Comparison of ENCODE assay signal across 18 mouse cellular contexts in genomic region chr16:32541338-32542179, GRCm38 (mm10). TPM values are rescaled to one million over a fixed set of nuclear protein-coding genes. Genes with fewer than 3 reads are reported as not detected.
A peak's percentile ranks its signal among the peaks of the same experiment; 100 is the strongest.
DNase-seq lines count a peak whose midpoint lies in the region; ATAC-seq and TF ChIP-seq lines count a peak whose summit lies in the region.
"Had no signal": no experiment of that assay in that cellular context is flagged by ENCODE, and none has a peak within 500 bp of the region (broad histone marks: within the 10 kb centered on the region; RNA-seq: fewer than 3 reads in every experiment).

No protein-coding gene starts in this region.

- H3K9ac ChIP-seq in lung, postnatal 0 days (replicated peaks; ENCODE audit: low read depth), result no peak overlapping the region
- H3K9ac ChIP-seq in liver, adult 2 months (ENCODE audit: low read depth, low read length), result no peak overlapping the region
- no peak overlapping the region for H3K9ac ChIP-seq in hindbrain, embryonic 12.5 days
- H3K9ac ChIP-seq: forebrain, embryonic 15.5 days; lung, embryonic 14.5 days; midbrain, embryonic 15.5 days; stomach, embryonic 15.5 days had no signal

- no peak for ATAC-seq in lung, postnatal 0 days
- no peak for ATAC-seq in hindbrain, embryonic 12.5 days (ENCODE audit: low FRiP score)
- ATAC-seq: forebrain, embryonic 15.5 days; midbrain, embryonic 15.5 days had no signal

- peak; percentile 21 to 81 for DNase-seq in adrenal gland, adult (ENCODE audit: inconsistent age in 2 of 2, low spot score in 1 of 2)
- no peak for DNase-seq in adrenal gland, adult 18-20 months (ENCODE audit: low spot score in 2 of 2)
- peak; percentile 35 for DNase-seq in lung, postnatal 0 days (ENCODE audit: low spot score)
- no peak for DNase-seq in lung, postnatal 25 days (ENCODE audit: low spot score)
- peak; percentile 37 for DNase-seq in liver, adult 2 months (ENCODE audit: extremely low read depth, low read depth, low spot score)
- peak; percentile 66 for DNase-seq in yolk sac, embryonic 10.5 days (ENCODE audit: low spot score)
- no peak for DNase-seq in spleen, postnatal 4 days (ENCODE audit: low spot score in 2 of 2)
- DNase-seq: cerebellum, adult 9-11 months; lung, embryonic 14.5 days had no signal

- no peaks in the 10 kb centered on the region for H3K27me3 ChIP-seq in lung, postnatal 0 days (replicated peaks; ENCODE audit: insufficient read depth, low read length)
- H3K27me3 ChIP-seq in liver, adult 2 months (ENCODE audit: control insufficient read depth, insufficient read depth, low read length), result no peaks in the 10 kb centered on the region
- no peaks in the 10 kb centered on the region for H3K27me3 ChIP-seq in hindbrain, embryonic 12.5 days
- H3K27me3 ChIP-seq: forebrain, embryonic 15.5 days; midbrain, embryonic 15.5 days; stomach, embryonic 15.5 days had no signal

- H3K4me1 ChIP-seq in lung, postnatal 0 days (ENCODE audit: insufficient read depth, low read depth, low read length), result no peaks in the 10 kb centered on the region
- peaks cover 4% of the 10 kb centered on the region for H3K4me1 ChIP-seq in liver, adult 2 months (ENCODE audit: control insufficient read depth, insufficient read depth, low read length)
- peaks cover 9% of the 10 kb centered on the region; the same call in 1 of the 2 replicates for H3K4me1 ChIP-seq in hindbrain, embryonic 12.5 days
- H3K4me1 ChIP-seq: midbrain, embryonic 15.5 days; stomach, embryonic 15.5 days had no signal

- TF ChIP-seq EP300 in lung, postnatal 0 days (IDR thresholded peaks at IDR 0.05), result no peak

- no peak overlapping the region for H3K4me3 ChIP-seq in lung, postnatal 0 days (ENCODE audit: low read depth, low read length)
- H3K4me3 ChIP-seq in liver, adult 2 months (ENCODE audit: insufficient read depth, low read depth, low read length), result no peak overlapping the region
- H3K4me3 ChIP-seq in hindbrain, embryonic 12.5 days, result no peak overlapping the region
- H3K4me3 ChIP-seq: forebrain, embryonic 15.5 days; heart, embryonic 10.5 days; midbrain, embryonic 15.5 days; stomach, embryonic 15.5 days had no signal

- 79% methylated on average over 6 of the region's 6 CpGs for WGBS in lung, postnatal 0 days
- 64% methylated on average over 6 of the region's 6 CpGs for WGBS in liver, adult 2 months
- WGBS in hindbrain, embryonic 12.5 days, result 92% methylated on average over 6 of the region's 6 CpGs

- H3K27ac ChIP-seq in lung, postnatal 0 days (ENCODE audit: low read length), result no peak overlapping the region
- no peak overlapping the region for H3K27ac ChIP-seq in liver, adult 2 months (replicated peaks; ENCODE audit: insufficient read depth, low read depth, low read length)
- no peak overlapping the region for H3K27ac ChIP-seq in hindbrain, embryonic 12.5 days
- H3K27ac ChIP-seq: forebrain, embryonic 15.5 days; midbrain, embryonic 15.5 days; stomach, embryonic 15.5 days had no signal

- H3K36me3 ChIP-seq in lung, postnatal 0 days (ENCODE audit: insufficient read depth, low read length), result no peaks in the 10 kb centered on the region
- H3K36me3 ChIP-seq in liver, adult 2 months (ENCODE audit: control insufficient read depth, insufficient read depth, low read length), result no peaks in the 10 kb centered on the region
- H3K36me3 ChIP-seq in hindbrain, embryonic 12.5 days, result no peaks in the 10 kb centered on the region
- H3K36me3 ChIP-seq: forebrain, embryonic 15.5 days; heart, embryonic 10.5 days; midbrain, embryonic 15.5 days; stomach, embryonic 15.5 days had no signal

- no peaks in the 10 kb centered on the region for H3K79me2 ChIP-seq in liver, adult 2 months (ENCODE audit: control insufficient read depth, insufficient read depth, low read length)

- no peaks in the 10 kb centered on the region for H3K9me3 ChIP-seq in lung, postnatal 0 days (ENCODE audit: low read length)
- H3K9me3 ChIP-seq in hindbrain, embryonic 12.5 days (replicated peaks), result no peaks in the 10 kb centered on the region
- H3K9me3 ChIP-seq: forebrain, embryonic 15.5 days; heart, embryonic 10.5 days; midbrain, embryonic 15.5 days; stomach, embryonic 15.5 days had no signal

- no peak for TF ChIP-seq CTCF in lung, postnatal 0 days (IDR thresholded peaks at IDR 0.05)
- TF ChIP-seq CTCF in liver, adult 2 months (IDR thresholded peaks at IDR 0.05; ENCODE audit: low read depth, low read length), result no peak

- no peak overlapping the region for H3K4me2 ChIP-seq in lung, postnatal 0 days (replicated peaks; ENCODE audit: low read depth, low read length)
- no peak overlapping the region for H3K4me2 ChIP-seq in hindbrain, embryonic 12.5 days (replicated peaks)
- H3K4me2 ChIP-seq: forebrain, embryonic 15.5 days; lung, embryonic 14.5 days; midbrain, embryonic 15.5 days; stomach, embryonic 15.5 days had no signal

- TF ChIP-seq POLR2A in liver, adult 2 months (IDR thresholded peaks at IDR 0.05; ENCODE audit: extremely low read depth, insufficient read depth, low read length), result no peak

RNA-seq across cellular contexts. Expression of gene Zdhhc19, which starts 45.5 kb away (rescaled TPM):
- total RNA-seq in adrenal gland, adult 18-20 months (2021), result not detected
- not detected in 2 replicates for polyA plus RNA-seq in lung, postnatal 0 days (2015; fragmentation: Nextera tagmentation; extraction: Ambion mirVana)
- not detected in 2 replicates for total RNA-seq in liver, adult 2 months (2014; rRNA removed)
- not detected in 2 replicates for polyA plus RNA-seq in liver, adult 2 months (2012; rRNA removed)
- polyA plus RNA-seq in hindbrain, embryonic 12.5 days (2016; fragmentation: Nextera tagmentation; extraction: Ambion mirVana), result not detected in 2 replicates
- total RNA-seq: ES-E14; layer of hippocampus, postnatal 14 days; neutrophil, adult 5-6 weeks had no signal
- polyA plus RNA-seq: embryonic facial prominence, embryonic 11.5 days; forebrain, embryonic 15.5 days; heart, embryonic 10.5 days; lung, embryonic 14.5 days; midbrain, embryonic 15.5 days had no signal

RNA-seq across cellular contexts. Expression of gene Slc51a, which starts 53.9 kb away (rescaled TPM):
- not detected for total RNA-seq in adrenal gland, adult 18-20 months (2021)
- 0.30 and 0.41 TPM in 2 replicates for polyA plus RNA-seq in lung, postnatal 0 days (2015; fragmentation: Nextera tagmentation; extraction: Ambion mirVana)
- not detected in 2 replicates for total RNA-seq in liver, adult 2 months (2014; rRNA removed)
- 0.06 TPM in 1 of 2 replicates, not detected in the other for polyA plus RNA-seq in liver, adult 2 months (2012; rRNA removed)
- polyA plus RNA-seq in hindbrain, embryonic 12.5 days (2016; fragmentation: Nextera tagmentation; extraction: Ambion mirVana), result 0.09 and 0.14 TPM in 2 replicates
- total RNA-seq: layer of hippocampus, postnatal 14 days; neutrophil, adult 5-6 weeks had no signal

Comparison
In these comparisons a context has a peak if more than half of its experiments do, and no peak if none do; other contexts are left out.
1. DNase-seq: peak in adrenal gland, adult (2 of 2), lung, postnatal 0 days (single experiment), liver, adult 2 months (single experiment) and yolk sac, embryonic 10.5 days (single experiment); none in adrenal gland, adult 18-20 months (0 of 2), lung, postnatal 25 days (single experiment) and spleen, postnatal 4 days (0 of 2).